Mouse (Mus musculus) limb, embryonic 15.5 days (tissue): Measurements from ENCODE around the gene Smu1. TPM values are rescaled to one million over a fixed set of nuclear protein-coding genes. Genes with fewer than 3 reads are reported as not detected.
"Not testable (repeated sequence)": the region's sequence is repeated elsewhere in the genome, so short reads cannot be mapped to it uniquely, and the experiment has no call there.

Source experiments
- ATAC-seq: fragments of 200-750 bp; cut with Nextera tagmentation; 2 replicates; pipeline ENCODE4 v1.8.0; 2017; ENCODE audit warnings: low read depth, moderate TSS enrichment; ENCODE audit not compliant: insufficient number of reproducible peaks, low FRiP score, low TSS enrichment
- H3K27ac ChIP-seq: fragments of 300-500 bp; sonication (generic); 2 replicates; pipeline ENCODE4 v1.5.1; 2015; ENCODE audit warnings: moderate library complexity, mild to moderate bottlenecking, inconsistent platforms
- H3K27me3 ChIP-seq: fragments of 300-500 bp; sonication (generic); 2 replicates; pipeline ENCODE4 v1.6.1; 2015; ENCODE audit warnings: inconsistent platforms
- H3K36me3 ChIP-seq: fragments of 300-500 bp; sonication (generic); 2 replicates; pipeline ENCODE4 v1.6.1; 2015; ENCODE audit warnings: inconsistent platforms
- H3K4me1 ChIP-seq: fragments of 300-500 bp; sonication (generic); 2 replicates; pipeline ENCODE4 v1.6.1; 2015; ENCODE audit warnings: inconsistent platforms
- H3K4me2 ChIP-seq: fragments of 300-500 bp; sonication (generic); 2 replicates; pipeline ENCODE4 v1.6.1; 2015; ENCODE audit warnings: mild to moderate bottlenecking, inconsistent platforms
- H3K4me3 ChIP-seq: fragments of 300-500 bp; sonication (generic); 2 replicates; pipeline ENCODE4 v1.5.1; 2015; ENCODE audit warnings: mild to moderate bottlenecking, inconsistent platforms
- H3K9ac ChIP-seq: fragments of 300-500 bp; sonication (generic); 2 replicates; pipeline ENCODE4 v1.6.1; 2015; ENCODE audit warnings: inconsistent platforms
- H3K9me3 ChIP-seq: fragments of 300-500 bp; sonication (generic); 2 replicates; pipeline ENCODE4 v1.6.1; 2016; ENCODE audit warnings: inconsistent platforms
- WGBS: fragments of 180-500 bp; shearing (Covaris S2); methylation state at CpG from one replicate; pipeline ENCODE4 v1.1.7; 2015; 5-methylcytosine and 5-hydroxymethylcytosine counted together
- polyA plus RNA-seq: library from polyadenylated mRNA; unstranded; fragments of >200 nt; fragmentation: Nextera tagmentation; extraction: Ambion mirVana; gene quantifications from 2 replicates; pipeline ENCODE4 v1.2.1, GENCODE M21; 2015

Smu1 gene
- 134 and 138 TPM in 2 replicates for polyA plus RNA-seq

- peak within 1 kb of the TSS; percentile 96 for H3K4me3 ChIP-seq
- H3K27me3 ChIP-seq = no peaks in the 10 kb centered on the region
- under 1% methylated on average over 38 of the region's 40 CpGs for WGBS
- H3K9ac ChIP-seq = peak within 1 kb of the TSS; percentile 87
- ATAC-seq = peak; percentile 99
- H3K9me3 ChIP-seq = no peaks in the 10 kb centered on the region
- peak within 1 kb of the TSS; percentile 79 for H3K27ac ChIP-seq
- no peaks in the 10 kb centered on the region for H3K4me1 ChIP-seq
- peak within 1 kb of the TSS; percentile 67 for H3K4me2 ChIP-seq
- peaks cover 28% of the 10 kb centered on the region for H3K36me3 ChIP-seq
Observed at GRCm38 (mm10) chr4:40757780-40758420, at the start of gene Smu1. Gene Smu1, minus strand, starts transcription at chr4:40757923.

- Histone ChIP-seq H3K27ac (no peak overlapping the region), H3K9ac (no peak overlapping the region), H3K27me3 (no peaks in the 10 kb centered on the region), H3K9me3 (no peaks in the 10 kb centered on the region), H3K36me3 (peaks cover 77% of the 10 kb centered on the region), H3K4me1 (no peaks in the 10 kb centered on the region), H3K4me2 (no peak overlapping the region), H3K4me3 (no peak overlapping the region)
- WGBS = 89% methylated on average over 4 of the region's 4 CpGs
- ATAC-seq = no peak
Observed at GRCm38 (mm10) chr4:40807382-40807781, 49.7 kb upstream of the Smu1 start.

DNA sequence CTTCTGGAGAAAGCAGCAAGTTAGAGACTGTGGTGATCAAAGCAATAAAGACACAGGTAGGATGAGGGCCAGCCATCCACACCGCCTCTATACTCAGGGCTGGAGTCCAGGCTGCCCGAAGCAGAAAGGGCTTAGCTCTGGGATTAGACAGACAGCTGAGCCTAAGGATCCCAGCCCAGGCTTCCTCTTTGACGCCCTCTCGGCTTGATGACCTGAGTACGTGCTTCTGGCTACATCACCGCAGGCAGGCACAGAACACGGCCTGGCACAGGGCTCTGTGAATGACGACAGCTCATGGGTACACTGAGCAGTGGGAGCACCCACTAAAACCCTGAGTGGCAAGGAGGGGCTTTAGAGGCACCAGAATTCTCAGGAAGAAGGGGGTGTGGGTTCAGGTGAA is 47.7 kb upstream of the Smu1 start:
- H3K27me3 ChIP-seq = no peaks in the 10 kb centered on the region
- no peak overlapping the region for H3K27ac ChIP-seq
- no peak overlapping the region for H3K4me3 ChIP-seq
- H3K4me2 ChIP-seq = no peak overlapping the region
- H3K9me3 ChIP-seq = no peaks in the 10 kb centered on the region
- no peaks in the 10 kb centered on the region for H3K4me1 ChIP-seq
- H3K36me3 ChIP-seq = peaks cover 62% of the 10 kb centered on the region
- no peak overlapping the region for H3K9ac ChIP-seq
- ATAC-seq = no peak
- WGBS = 74% methylated on average over 8 of the region's 8 CpGs

DNA sequence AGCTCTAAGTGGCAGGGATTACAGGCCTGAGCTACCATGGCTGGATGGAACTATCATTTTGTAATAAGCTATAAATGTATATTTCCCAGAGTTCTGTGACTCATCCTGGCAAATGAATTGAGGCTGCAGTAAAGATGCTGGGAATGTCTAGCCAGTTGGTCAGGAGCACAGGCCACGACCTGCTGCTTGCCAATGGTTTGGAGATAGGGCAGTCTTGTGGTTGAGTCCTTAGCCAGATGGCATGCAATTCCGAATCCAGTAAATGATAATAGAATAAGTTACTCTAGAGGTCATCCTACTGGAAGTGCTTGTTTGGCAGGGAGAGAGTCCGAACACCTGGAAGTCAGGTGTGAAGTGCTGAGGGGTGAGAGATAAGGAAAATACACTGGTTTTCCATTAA is 45.1 kb upstream of the Smu1 start:
- no peak for ATAC-seq
- Histone ChIP-seq H3K9me3 (no peaks in the 10 kb centered on the region), H3K4me1 (0 out of 2 replicates have a peak, but pooled peaks cover 3% of the 10 kb centered on the region), H3K36me3 (peaks cover 41% of the 10 kb centered on the region), H3K4me2 (no peak overlapping the region), H3K9ac (no peak overlapping the region), H3K27me3 (no peaks in the 10 kb centered on the region), H3K27ac (no peak overlapping the region), H3K4me3 (no peak overlapping the region)
- 89% methylated on average over 3 of the region's 3 CpGs for WGBS

DNA sequence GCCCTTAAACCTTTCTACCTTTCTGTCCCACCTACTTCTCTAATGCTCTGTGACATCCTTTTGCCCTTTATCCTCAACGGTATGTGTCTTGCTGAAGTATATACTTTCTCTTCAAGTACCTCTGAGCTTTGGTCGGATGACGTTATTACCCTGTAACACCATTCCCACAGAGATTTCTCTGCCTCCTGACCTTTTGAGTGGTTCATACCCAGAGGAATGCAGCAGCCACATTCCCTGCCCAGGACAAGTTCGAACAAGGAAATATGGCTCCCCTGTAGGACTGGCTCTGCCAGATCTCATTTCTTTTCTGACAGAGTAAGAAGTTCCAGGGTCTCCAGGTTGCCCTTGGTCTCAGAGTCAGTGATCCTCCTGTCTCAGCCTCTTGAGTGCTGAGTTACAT is 44.2 kb upstream of the Smu1 start:
- H3K9ac ChIP-seq = no peak overlapping the region
- 0 out of 2 replicates have a peak, but pooled peaks cover 3% of the 10 kb centered on the region for H3K4me1 ChIP-seq
- no peak for ATAC-seq
- H3K4me2 ChIP-seq = no peak overlapping the region
- no peaks in the 10 kb centered on the region for H3K9me3 ChIP-seq
- no peaks in the 10 kb centered on the region for H3K27me3 ChIP-seq
- H3K4me3 ChIP-seq = no peak overlapping the region
- no peak overlapping the region for H3K27ac ChIP-seq
- 81% methylated on average over 4 of the region's 4 CpGs for WGBS
- H3K36me3 ChIP-seq = peaks cover 35% of the 10 kb centered on the region

- 81% methylated on average over 3 of the region's 3 CpGs for WGBS
Observed at GRCm38 (mm10) chr4:40800873-40801272, 43.1 kb upstream of the Smu1 start.

GRCm38 (mm10) chr4:40798833-40799555 is 41.3 kb upstream of the Smu1 start:
- WGBS = 53% methylated on average over 2 of the region's 2 CpGs

More at GRCm38 (mm10) chr4:40800873-40801272, 43.1 kb upstream of the Smu1 start:
- Histone ChIP-seq H3K9ac (no peak overlapping the region), H3K4me1 (0 out of 2 replicates have a peak, but pooled peaks cover 3% of the 10 kb centered on the region), H3K36me3 (peaks cover 27% of the 10 kb centered on the region), H3K4me3 (no peak overlapping the region), H3K9me3 (no peaks in the 10 kb centered on the region), H3K4me2 (no peak overlapping the region), H3K27ac (no peak overlapping the region), H3K27me3 (no peaks in the 10 kb centered on the region)
- no peak for ATAC-seq

GRCm38 (mm10) chr4:40795761-40796160 is 38.0 kb upstream of the Smu1 start:
- Histone ChIP-seq H3K27me3 (no peaks in the 10 kb centered on the region), H3K27ac (no peak overlapping the region), H3K4me2 (no peak overlapping the region), H3K36me3 (0 out of 2 replicates have a peak, but pooled peaks cover 2% of the 10 kb centered on the region), H3K4me3 (no peak overlapping the region), H3K9ac (no peak overlapping the region), H3K9me3 (no peaks in the 10 kb centered on the region), H3K4me1 (0 out of 2 replicates have a peak, but pooled peaks cover 3% of the 10 kb centered on the region)
- no peak for ATAC-seq
- WGBS = 86% methylated on average over 3 of the region's 3 CpGs

More at GRCm38 (mm10) chr4:40798833-40799555, 41.3 kb upstream of the Smu1 start:
- H3K4me1 ChIP-seq, H3K9me3 ChIP-seq, H3K27ac ChIP-seq, H3K27me3 ChIP-seq, H3K9ac ChIP-seq, H3K4me2 ChIP-seq, ATAC-seq, H3K4me3 ChIP-seq: not testable (repeated sequence)
- H3K36me3 ChIP-seq = peaks cover 15% of the 10 kb centered on the region; the same call in 1 of the 2 replicates

- Histone ChIP-seq H3K27ac (no peak overlapping the region), H3K36me3 (0 out of 2 replicates have a peak, but pooled peaks cover 2% of the 10 kb centered on the region), H3K4me3 (no peak overlapping the region), H3K9ac (no peak overlapping the region), H3K9me3 (no peaks in the 10 kb centered on the region), H3K27me3 (no peaks in the 10 kb centered on the region), H3K4me2 (no peak overlapping the region), H3K4me1 (0 out of 2 replicates have a peak, but pooled peaks cover 3% of the 10 kb centered on the region)
- no peak for ATAC-seq
Observed at GRCm38 (mm10) chr4:40794320-40794719, 36.6 kb upstream of the Smu1 start.

- Histone ChIP-seq H3K36me3 (no peaks in the 10 kb centered on the region), H3K27ac (no peak overlapping the region), H3K4me3 (no peak overlapping the region), H3K9me3 (no peaks in the 10 kb centered on the region), H3K4me1 (no peaks in the 10 kb centered on the region; the same call in 1 of the 2 replicates), H3K9ac (no peak overlapping the region), H3K4me2 (no peak overlapping the region), H3K27me3 (no peaks in the 10 kb centered on the region)
- ATAC-seq = no peak
- 82% methylated on average over 4 of the region's 4 CpGs for WGBS
Observed at GRCm38 (mm10) chr4:40791176-40791575, 33.5 kb upstream of the Smu1 start.

GRCm38 (mm10) chr4:40786578-40786977 is 28.9 kb upstream of the Smu1 start:
- no peak for ATAC-seq
- no peak overlapping the region for H3K27ac ChIP-seq
- H3K27me3 ChIP-seq = no peaks in the 10 kb centered on the region
- no peak overlapping the region for H3K4me3 ChIP-seq
- WGBS = 81% methylated on average over 4 of the region's 4 CpGs
- no peaks in the 10 kb centered on the region for H3K36me3 ChIP-seq
- no peaks in the 10 kb centered on the region; the same call in 1 of the 2 replicates for H3K4me1 ChIP-seq
- H3K9me3 ChIP-seq = no peaks in the 10 kb centered on the region
- no peak overlapping the region for H3K4me2 ChIP-seq
- H3K9ac ChIP-seq = no peak overlapping the region

GRCm38 (mm10) chr4:40785620-40786166 is 28.0 kb upstream of the Smu1 start:
- ATAC-seq = no peak
- H3K9ac ChIP-seq = no peak overlapping the region
- 0 out of 2 replicates have a peak overlapping the region, but pooled peaks have one; percentile 38 for H3K27ac ChIP-seq
- no peak overlapping the region for H3K4me2 ChIP-seq
- H3K4me3 ChIP-seq = no peak overlapping the region
- H3K36me3 ChIP-seq = no peaks in the 10 kb centered on the region
- H3K4me1 ChIP-seq = peaks cover 5% of the 10 kb centered on the region; the same call in 1 of the 2 replicates
- no peaks in the 10 kb centered on the region for H3K9me3 ChIP-seq
- H3K27me3 ChIP-seq = no peaks in the 10 kb centered on the region
- 73% methylated on average over 9 of the region's 9 CpGs for WGBS
